Mouse (Mus musculus) gastrocnemius, postnatal 36 days (tissue): ENCODE measurements around the gene Cd2. TPM values are rescaled to one million over a fixed set of nuclear protein-coding genes. Genes with fewer than 3 reads are reported as not detected.

Experiments
- DNase-seq, 2 experiments: peaks; one replicate each; pipeline ENCODE4 v3.0.0; 2022
- intact Hi-C: fragments of 180-260 bp; cut with DNase I; formaldehyde crosslinking; loops from one replicate; pipeline ENCODE4 v1.15.1; 2025
- total RNA-seq, 2 experiments: library from RNA; stranded (reverse); gene quantifications; 2 replicates each; pipeline ENCODE4 v1.2.3; 2021

Gene Cd2
- total RNA-seq, 2 experiments from 2014 or later = 0.38 to 0.39 TPM

DNA sequence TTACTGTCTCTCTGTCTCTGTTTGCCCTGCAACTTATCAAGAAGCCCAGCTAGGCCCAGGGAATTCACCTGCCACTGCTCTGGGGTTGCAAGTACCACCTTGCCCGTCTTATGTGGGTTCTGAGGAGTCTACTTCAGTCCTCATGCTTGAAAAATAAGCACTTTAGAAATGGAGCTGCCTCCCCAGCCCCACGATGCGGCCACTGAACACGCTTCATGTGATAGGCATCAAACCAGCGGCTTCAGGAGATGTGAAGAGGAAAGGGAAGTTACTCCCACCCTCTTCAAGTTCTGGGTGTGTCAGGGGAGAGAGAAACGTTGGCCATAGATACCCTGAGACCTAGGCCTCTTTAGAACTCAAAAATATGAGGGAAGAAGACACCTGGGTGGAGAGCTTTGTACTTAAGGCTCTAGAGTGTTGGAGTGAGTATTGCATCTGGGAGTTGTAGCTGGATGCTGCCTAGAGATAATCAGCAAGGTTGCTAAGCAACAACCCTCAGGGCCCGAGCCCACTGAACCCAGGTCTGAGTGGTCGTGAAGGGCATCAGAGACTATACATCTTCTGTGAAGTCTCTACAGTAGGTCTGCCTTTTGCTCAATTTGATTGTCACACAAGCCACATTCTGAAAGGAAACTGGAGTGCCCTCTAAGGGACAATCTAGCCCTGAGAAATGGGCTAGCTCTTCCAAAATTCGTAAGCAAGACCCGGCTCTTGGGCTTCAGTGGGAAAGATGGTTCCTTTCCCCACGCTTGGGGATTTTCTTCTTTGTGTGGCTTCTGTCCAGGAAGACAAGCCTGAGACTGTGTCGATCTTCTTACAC, 11.0 kb downstream of the Cd2 start:
- intact Hi-C loops = loop anchor here (10.0 kb wide), 1 partner anchor 162 kb away; the partner anchor contains the start of gene Ptgfrn
- DNase-seq = no peak

DNA sequence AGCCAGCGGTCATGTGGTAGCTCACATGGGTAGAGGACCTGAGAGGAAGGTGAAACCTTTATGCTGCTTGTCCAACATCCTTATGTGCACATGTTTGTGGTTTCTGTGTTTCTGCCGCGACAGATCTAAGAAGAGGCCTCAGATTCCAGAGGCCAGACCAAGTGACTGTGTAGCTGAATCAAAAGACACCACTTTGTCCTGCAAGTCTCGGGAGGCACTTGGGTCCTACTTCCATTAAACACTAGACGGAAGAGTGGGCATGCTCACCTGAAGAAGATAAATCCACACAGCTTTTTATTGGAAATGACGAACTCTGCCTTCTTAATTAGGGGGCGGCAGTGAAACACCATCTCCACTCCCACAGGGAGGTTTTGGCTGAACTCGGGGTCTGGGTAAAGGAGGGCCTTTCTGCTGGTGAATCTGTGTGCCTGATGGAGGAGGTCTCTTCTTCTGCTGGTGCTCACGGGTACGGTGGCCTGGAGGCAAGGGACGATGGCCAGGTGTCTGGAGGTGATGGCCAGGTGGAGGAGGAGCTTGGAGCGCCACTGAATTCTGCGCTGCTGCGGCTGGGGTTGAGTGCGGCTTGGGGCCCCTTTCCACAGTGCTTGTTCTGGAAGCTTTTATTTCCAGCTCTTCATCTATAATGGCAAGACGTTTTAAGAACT, 12.0 kb downstream of the Cd2 start:
- no peak for DNase-seq
- intact Hi-C loops = loop anchor here (10.0 kb wide), 1 partner anchor 161 kb away; the partner anchor contains the start of gene Ptgfrn

DNA sequence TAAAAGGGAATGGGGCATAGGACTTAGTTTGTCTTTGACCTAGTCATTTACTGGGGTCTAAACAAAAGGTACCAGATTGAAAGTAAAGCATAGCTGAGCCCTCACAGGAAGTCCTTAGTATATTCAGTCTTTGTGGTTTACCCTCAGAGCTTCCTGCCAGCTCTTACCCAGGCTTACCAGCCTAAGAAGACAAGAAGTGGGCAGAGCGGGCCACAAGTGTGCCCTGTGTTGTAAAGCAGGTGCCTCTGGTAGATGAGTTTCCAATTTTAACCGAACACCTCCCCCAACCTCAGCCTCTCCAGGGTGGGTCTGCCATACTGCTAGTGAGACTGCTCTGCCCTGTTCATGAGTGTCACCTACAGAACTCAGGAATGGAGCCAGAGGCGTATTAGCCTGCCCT, 12.9 kb downstream of the Cd2 start:
- DNase-seq = no peak
- intact Hi-C loops = loop anchor here (10.0 kb wide), 1 partner anchor 160 kb away; the partner anchor contains the start of gene Ptgfrn

DNA sequence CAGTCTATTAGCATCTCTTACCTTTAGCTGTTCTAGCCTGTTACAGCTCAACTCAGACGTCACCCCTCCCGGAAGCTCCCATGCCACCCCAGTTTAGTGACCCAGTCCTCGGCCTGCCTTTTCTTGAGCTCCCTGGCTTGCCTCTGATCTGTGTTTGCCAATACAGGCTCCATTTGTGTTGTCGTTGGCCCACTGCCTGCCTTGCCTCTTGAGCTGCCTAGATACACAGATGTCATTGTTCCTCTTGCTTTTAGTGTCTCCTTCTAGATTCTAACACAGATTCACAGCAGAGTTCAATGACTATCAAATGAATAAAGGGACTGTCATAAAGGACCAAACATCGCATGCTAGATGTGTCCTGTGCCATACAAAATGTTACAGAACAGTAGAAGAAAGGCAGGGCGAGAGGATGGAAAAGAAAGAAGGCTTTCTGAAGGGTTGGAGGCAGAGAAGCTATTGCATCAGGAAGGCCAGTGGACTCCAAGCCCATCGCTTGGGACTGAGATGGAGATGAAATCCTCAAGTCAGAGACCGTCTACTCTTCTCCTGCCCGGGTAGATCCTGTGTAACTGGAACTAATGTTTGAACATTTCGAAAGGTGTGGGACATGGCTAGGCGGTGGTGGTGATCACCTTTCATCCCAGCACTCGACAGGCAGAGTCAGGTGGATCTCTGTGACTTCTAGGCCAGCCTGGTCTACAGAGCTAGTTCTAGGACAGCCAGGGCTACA, 13.5 kb downstream of the Cd2 start:
- no peak for DNase-seq
- intact Hi-C loops = loop anchor here (10.0 kb wide), 1 partner anchor 159 kb away; the partner anchor contains the start of gene Ptgfrn

DNA sequence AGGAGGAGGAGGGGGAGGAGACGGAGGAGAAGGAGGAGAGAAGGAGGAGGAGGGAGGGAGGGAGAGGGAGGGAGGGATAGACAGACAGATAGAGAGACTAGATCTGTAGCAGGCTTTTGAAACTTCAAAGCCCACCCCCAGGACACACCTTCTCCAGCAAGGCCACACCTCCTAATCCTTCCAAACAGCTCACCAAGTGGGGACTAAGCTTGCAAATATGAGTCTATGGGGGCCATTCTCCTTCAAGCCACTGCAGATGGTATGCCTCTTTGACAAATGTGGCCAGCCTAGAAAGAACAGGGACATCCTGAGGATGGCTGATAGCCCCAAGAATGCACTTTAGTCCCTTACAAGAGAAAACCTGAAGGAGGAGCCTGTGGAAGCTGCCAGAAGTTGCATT, 15.6 kb downstream of the Cd2 start:
- DNase-seq = no peak
- intact Hi-C loops = loop anchor here (10.0 kb wide), 1 partner anchor 157 kb away; the partner anchor contains the start of gene Ptgfrn

DNA sequence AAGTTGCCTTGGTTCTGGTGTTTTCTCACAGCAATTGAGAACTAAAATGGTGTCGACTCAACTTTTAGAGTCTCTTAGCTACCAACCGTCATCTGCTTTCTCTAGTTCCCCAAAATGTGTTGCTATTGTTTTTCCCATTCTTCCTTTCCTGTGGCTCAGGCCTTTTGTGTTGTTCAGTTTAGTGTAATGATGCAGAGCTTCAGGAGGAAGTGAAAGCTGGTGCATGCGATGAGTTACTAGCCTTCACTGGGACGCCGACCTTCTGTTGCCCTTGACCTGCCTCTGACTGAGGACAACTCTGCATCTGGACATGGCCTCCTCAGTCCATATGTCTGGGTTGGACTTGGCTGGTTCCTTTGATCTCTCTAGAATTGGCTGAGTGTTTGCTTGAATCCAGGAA, 16.9 kb downstream of the Cd2 start:
- DNase-seq = no peak
- intact Hi-C loops = loop anchor here (10.0 kb wide), 1 partner anchor 156 kb away; the partner anchor contains the start of gene Ptgfrn

DNA sequence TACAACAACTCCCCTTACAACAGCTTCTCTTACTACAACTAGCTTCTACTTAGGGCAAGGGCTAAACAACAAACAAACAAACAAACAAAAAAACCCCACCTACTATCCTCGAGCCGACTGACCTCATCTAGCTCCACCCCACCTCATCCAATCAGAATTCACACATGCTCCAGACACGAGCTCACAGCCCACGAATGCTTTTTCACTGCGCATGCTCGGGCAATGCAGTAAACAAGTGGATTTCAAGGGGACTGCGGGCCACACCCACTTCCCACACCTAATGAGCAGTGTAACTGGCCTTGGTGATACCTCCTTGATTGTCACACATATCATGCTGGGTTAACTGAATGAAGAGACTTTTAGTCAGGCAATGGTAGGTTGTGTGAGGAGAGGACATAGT, 19.4 kb downstream of the Cd2 start:
- DNase-seq = no peak
- intact Hi-C loops = no loop called here

DNA sequence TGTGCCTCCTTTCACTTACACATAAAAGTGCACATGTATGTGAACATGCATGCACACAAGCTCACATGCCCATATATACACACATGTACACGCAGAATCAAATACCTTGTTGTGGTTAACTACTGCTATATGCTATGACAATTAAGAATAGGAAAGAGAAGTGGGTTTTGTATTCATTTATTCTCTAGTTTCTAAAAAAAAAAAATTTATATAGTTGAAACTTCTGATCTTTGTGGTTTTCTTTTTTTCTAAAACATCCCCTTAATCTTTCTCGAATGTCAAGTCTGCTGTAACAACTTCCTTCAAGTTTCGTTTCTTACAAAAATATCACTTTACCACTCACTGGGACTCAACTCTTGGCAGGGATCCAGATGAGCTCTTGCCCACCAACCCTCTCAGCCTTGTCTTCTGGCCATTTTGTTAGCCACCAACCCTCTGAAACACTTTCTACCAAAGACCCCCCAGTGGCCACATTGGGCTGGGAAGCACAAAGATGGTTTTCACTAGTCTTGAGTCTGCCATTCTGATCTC, 22.1 kb downstream of the Cd2 start:
- DNase-seq = no peak
- intact Hi-C loops = no loop called here

DNA sequence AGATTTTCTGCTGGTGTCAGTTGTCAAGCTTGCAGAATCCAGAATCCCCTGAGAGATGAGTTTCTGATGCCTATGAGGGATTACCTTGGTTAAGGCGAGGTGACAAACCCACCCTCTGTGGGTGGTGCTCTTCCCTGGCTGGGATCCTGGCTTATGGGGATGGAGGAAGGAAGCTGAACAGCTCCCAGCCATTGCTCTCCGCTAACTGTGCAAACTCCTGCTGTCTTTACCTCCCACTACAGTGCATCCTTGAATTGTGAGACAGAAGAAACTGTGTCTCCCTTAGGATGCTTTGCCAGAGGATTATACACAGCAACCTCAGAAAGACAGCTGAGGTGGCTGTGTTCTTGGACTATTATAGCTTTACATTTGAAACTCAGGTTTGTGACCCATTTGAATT, 28.8 kb downstream of the Cd2 start:
- intact Hi-C loops = no loop called here
- DNase-seq = no peak

DNA sequence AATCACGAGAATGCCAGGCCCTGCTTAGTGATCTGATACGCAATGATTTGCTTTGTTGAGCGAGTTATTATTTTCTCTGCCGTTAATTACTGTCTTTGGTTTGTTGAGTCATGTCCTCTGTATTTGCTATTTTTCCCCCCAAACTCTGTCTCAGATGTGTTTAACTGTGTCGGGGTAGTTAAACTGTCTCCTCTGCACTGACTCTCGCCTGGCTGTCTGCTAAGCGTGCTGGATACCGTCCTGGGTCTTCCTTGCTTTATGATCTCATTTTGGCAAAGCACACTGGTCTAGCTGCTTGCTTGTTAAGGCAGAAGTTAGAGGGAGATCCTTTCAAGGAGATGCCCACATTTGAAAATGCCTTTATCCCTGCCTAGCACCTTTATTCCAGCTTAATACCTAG, 31.6 kb downstream of the Cd2 start:
- intact Hi-C loops = no loop called here
- DNase-seq = no peak

DNA sequence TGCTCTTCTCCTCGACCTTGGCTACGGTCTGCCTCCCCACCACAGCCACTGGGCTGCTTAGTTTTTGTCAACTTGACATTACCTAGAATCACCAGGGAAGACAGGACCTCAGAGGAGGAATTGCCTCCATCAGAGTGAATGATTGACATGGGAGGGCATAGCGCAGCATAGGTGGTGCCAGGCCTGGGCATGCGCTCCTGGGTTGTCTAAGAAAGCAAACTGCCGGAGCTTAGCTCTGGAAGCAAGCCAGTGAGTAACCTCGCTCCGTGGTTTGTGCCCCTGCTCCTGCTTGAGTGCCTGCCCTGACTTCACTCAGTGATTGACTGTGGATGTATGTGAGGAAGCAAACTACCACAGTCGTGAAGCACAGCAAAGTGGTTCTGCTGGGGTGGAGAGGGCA, 35.6 kb downstream of the Cd2 start:
- no peak for DNase-seq
- intact Hi-C loops = no loop called here

DNA sequence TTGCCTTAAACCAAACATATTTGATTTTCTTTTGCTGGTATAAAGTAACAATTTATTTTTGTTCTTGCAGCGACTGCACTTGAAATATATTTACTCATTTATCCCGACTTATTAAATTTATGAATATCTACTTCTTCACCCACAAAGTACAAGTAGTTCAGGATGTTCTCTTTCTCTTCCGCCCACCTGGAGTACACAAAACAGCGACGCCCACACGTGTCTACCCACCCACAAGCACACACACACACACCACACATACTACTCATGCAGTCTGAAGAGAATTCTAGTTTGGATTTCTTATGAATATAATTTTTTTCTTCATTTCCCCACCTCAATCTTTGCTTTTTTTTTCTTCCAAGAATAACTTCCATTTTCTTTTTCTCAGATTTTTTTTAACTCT, 37.9 kb downstream of the Cd2 start:
- DNase-seq = no peak
- intact Hi-C loops = no loop called here

DNA sequence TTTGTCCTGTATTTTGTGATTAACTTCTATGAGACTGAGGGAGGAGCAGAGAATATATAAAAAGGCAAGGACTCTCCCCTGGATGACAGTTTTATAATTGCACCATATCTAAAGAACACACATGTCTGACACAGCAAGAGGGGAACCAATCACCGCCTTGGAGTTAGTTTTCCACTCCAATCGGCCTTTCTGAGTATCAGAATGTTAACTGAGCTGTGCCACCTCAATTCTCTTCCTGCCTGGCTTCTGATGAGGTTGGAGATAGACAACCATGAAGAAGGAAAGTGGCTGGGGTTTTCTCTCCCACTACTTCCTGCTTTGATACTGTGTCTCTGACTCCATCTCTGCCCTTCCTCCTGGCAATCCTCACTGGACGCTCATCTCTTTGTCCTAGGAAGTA, 42.5 kb downstream of the Cd2 start:
- intact Hi-C loops = no loop called here
- DNase-seq = no peak

DNA sequence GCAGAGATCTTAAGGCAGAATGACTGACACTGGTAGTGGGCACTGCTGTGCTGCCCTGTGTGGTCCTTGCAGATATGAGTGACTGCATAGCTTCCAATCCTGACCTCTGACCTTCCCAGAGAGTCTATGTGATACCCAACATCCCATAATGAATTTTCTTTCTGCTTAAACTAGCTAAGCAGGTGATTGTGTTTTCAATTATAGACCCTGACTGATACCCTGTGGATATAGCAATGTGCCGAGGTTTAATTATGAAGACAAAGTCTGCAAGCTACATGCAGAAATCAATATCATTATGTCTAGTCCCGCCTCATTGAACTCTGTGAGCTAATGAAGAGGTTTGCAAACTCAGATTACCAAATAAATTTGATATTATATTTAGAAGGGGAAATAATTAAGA, 44.7 kb downstream of the Cd2 start:
- DNase-seq = no peak
- intact Hi-C loops = no loop called here

DNA sequence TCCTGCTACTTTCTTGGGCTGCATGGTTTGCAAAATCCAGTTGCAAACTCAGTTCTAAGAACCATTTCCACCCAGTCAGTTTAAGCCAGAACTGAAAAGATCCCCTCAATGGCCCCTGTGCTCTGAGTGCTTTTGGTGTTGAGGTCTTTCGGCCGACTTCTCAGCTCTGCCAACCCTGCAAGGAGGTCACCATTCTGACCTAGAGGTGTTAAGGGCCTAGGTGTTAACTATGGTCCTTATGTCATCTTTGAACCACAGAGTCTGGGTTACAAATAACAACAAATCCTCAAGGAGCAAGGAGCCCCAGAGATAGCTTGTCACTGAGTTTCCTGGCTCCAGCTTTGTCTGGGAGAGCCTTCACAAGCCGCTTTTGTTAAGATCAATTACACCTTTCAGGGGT, 45.9 kb downstream of the Cd2 start:
- no peak for DNase-seq
- intact Hi-C loops = no loop called here

DNA sequence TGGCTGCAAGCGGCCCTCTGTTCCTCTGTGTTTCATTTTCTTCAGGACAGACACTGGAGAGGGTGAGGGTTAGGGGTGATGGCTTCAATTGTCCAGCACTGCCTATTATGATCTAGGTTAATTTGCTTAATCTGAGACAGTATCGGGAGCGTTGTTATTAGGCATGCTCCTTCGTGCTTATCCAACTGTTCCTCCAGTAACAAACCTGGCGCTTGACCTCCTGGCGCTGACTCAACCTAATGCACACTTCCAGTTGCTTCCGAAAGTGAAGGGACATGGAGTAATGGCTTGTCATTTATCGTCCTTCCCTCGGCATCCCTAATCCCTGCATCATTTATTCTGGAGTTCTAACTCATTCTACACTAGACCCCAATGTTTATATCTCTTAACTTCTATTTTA, 46.9 kb downstream of the Cd2 start:
- intact Hi-C loops = no loop called here
- no peak for DNase-seq

DNA sequence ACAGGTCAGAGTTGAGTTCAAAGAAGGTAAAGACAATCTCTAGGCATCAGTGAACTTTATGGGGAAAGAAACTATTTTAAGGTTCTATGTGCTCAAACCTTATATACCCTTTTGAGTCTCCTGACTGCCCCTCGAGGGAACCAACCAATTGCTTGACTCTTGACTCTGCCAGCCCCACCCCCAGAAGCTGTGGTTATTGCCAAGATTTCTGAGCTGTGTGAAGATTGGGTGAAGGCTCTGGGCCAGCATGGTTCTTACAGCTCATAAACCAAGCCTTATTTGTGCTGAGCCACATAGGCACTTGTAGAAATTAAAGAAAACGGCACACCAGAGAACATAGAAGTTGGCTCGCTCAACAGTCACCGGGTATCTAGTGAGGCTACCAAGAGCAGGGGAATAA, 48.5 kb downstream of the Cd2 start:
- no peak for DNase-seq
- intact Hi-C loops = no loop called here

DNA sequence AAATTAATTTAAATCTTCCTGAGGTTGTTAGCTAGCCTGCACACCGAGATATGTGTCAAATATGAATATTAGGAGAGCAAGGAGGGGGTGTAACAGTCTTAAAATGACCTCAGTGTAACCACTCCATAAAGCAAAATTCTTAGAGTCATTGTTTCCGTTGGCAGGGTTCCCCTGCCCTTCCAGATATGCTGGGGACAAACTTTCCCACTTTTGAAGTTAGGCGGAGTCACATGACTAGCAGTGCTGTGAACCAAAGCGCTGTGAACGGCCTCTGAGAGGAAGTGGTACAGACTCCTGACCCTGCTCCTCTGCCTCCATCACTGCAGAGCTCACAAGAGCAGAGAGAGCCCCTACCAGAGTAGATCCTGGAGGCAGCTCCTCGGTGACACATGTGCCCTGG, 49.0 kb downstream of the Cd2 start:
- no peak for DNase-seq
- intact Hi-C loops = no loop called here

DNA sequence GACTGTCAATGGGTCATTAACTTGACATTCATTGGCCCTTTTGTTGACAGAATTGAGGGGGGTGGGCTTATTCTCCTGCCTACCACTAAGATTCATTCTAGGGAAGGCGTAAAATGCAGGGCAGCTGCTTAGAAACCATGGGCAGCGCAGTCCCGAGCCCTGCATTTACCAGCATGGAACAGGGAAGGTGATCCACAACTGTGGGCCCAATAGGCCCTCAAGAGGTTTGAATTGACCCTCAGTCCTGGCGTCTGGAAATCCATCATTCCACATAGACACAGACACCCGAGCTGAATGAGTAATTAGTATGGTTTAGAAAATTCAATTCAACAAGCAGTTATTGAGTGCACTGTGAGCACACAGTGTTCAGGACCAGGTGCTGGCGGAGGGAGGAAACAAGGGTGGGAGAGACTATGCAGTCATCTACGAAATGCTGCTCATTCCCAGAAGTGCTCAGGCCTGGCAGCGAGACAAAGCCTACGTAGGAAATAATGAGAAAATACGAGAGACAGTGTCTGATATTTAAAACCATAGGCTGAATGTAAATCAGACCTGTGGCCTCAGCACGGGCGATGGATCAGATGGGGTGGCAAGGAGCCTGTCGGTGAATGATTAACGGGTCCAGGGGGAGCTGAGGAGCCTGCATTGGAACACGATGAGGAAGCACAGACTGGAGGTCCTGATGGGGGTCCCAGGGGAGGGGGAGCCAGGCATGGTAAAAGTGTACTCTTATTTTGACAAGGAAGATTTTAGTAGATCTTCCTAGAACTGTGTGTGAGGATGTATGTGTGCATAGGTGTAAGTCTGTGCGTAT, 50.5 kb downstream of the Cd2 start:
- intact Hi-C loops = no loop called here
- no peak for DNase-seq

DNA sequence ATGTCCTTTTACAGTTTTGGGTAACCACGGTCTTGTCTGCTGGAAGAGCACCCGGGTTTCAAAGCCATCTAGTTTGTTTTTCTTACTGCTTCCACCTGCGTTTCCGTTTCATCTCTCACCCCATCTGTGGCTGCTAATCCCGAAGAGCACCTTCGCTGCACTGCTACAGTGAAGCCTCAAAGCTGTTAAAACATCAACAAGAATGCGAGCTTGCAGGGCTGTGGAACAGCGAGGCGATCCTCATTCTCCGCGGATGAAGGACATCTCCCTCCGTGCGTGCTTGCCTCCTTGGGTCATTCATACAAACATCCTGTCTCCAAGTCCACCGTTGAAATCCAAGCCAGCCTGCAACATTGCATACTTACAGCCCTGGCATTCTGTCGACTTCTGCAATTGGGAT, 51.5 kb downstream of the Cd2 start:
- intact Hi-C loops = no loop called here
- DNase-seq = no peak
